Mouse (Mus musculus): ENCODE results near the gene Pde1c.
"Not testable (repeated sequence)": the region's sequence is repeated elsewhere in the genome, so short reads cannot be mapped to it uniquely, and the experiment has no call there.

Gene Pde1c

GRCm38 (mm10) chr6:56568470-56569372, at the start of gene Pde1c:
TSS of gene Pde1c (minus strand) at chr6:56569103.
- peak; percentile 72 for DNase-seq

- peak; percentile 68 to 76 for DNase-seq
Measured at GRCm38 (mm10) chr6:56616982-56617613, 48.2 kb upstream of the Pde1c start.

- peak; percentile 3 to 27 for DNase-seq
Measured at GRCm38 (mm10) chr6:56616228-56616981, 47.5 kb upstream of the Pde1c start.

GRCm38 (mm10) chr6:56609529-56609928, 40.6 kb upstream of the Pde1c start:
- not testable (repeated sequence) for DNase-seq

- DNase-seq = peak; percentile 63 to 71
Measured at GRCm38 (mm10) chr6:56608277-56608676, 39.4 kb upstream of the Pde1c start.

- DNase-seq = no peak
Measured at GRCm38 (mm10) chr6:56579568-56579967, 10.7 kb upstream of the Pde1c start.

GRCm38 (mm10) chr6:56560891-56561290, 8.0 kb downstream of the Pde1c start:
- DNase-seq = no peak

GRCm38 (mm10) chr6:56560474-56560888, 8.4 kb downstream of the Pde1c start:
- no peak for DNase-seq

- no peak for DNase-seq
Measured at GRCm38 (mm10) chr6:56558711-56559110, 10.2 kb downstream of the Pde1c start.

- no peak for DNase-seq
Measured at GRCm38 (mm10) chr6:56555848-56556247, 13.1 kb downstream of the Pde1c start.

GRCm38 (mm10) chr6:56555382-56555781, 13.5 kb downstream of the Pde1c start:
- no peak for DNase-seq

- no peak for DNase-seq
Measured at GRCm38 (mm10) chr6:56551022-56551421, 17.9 kb downstream of the Pde1c start.

GRCm38 (mm10) chr6:56540247-56540646, 28.7 kb downstream of the Pde1c start:
- DNase-seq = no peak

GRCm38 (mm10) chr6:56534653-56535052, 34.2 kb downstream of the Pde1c start:
- no peak for DNase-seq

- DNase-seq = no peak
Measured at GRCm38 (mm10) chr6:56532257-56532656, 36.6 kb downstream of the Pde1c start.

- no peak for DNase-seq
Measured at GRCm38 (mm10) chr6:56523938-56524866, 44.7 kb downstream of the Pde1c start.

- DNase-seq = no peak
Measured at GRCm38 (mm10) chr6:56489161-56489560, 79.7 kb downstream of the Pde1c start.

GRCm38 (mm10) chr6:56485078-56485477, 83.8 kb downstream of the Pde1c start:
- no peak for DNase-seq

- DNase-seq = peak; percentile 74 to 75
Measured at GRCm38 (mm10) chr6:56480914-56481482, 87.9 kb downstream of the Pde1c start.

- DNase-seq = peak; percentile 48 to 53
Measured at GRCm38 (mm10) chr6:56476581-56476980, 92.3 kb downstream of the Pde1c start.

- DNase-seq = peak; percentile 43 to 50
Measured at GRCm38 (mm10) chr6:56458098-56458497, 110.8 kb downstream of the Pde1c start.

GRCm38 (mm10) chr6:56447917-56448316, 121.0 kb downstream of the Pde1c start:
- DNase-seq = no peak

All from kidney, postnatal 4 days (tissue).